Mouse (Mus musculus) testis, adult 2 months (tissue): ENCODE measurements around the gene Rad51b. TPM values are rescaled to one million over a fixed set of nuclear protein-coding genes. Genes with fewer than 3 reads are reported as not detected.

ENCODE experiments used
- H3K27ac ChIP-seq: fragments of 200-500 bp; 2 replicates; pipeline ENCODE4 v1.5.1; 2012; ENCODE audit warnings: low read depth, low read length; ENCODE audit not compliant: control insufficient read depth, insufficient read depth
- H3K27me3 ChIP-seq: fragments of 200-500 bp; 2 replicates; pipeline ENCODE4 v1.6.1; 2012; ENCODE audit warnings: mild to moderate bottlenecking, low read length, moderate library complexity; ENCODE audit not compliant: control insufficient read depth, insufficient read depth
- H3K36me3 ChIP-seq: fragments of 200-500 bp; 2 replicates; pipeline ENCODE4 v1.6.1; 2012; ENCODE audit warnings: mild to moderate bottlenecking, low read length; ENCODE audit not compliant: control insufficient read depth, insufficient read depth
- H3K4me1 ChIP-seq: fragments of 200-500 bp; 2 replicates; pipeline ENCODE4 v1.6.1; 2012; ENCODE audit warnings: low read length; ENCODE audit not compliant: control insufficient read depth, insufficient read depth
- H3K4me3 ChIP-seq: fragments of 200-500 bp; 2 replicates; pipeline ENCODE4 v1.5.1; 2012; ENCODE audit warnings: low read depth, mild to moderate bottlenecking, low read length, moderate library complexity, mixed read lengths; ENCODE audit not compliant: control insufficient read depth
- CTCF ChIP-seq: fragments of 200-500 bp; IDR thresholded peaks from 2 replicates; pipeline ENCODE4 v1.5.1; 2012; ENCODE audit warnings: low read depth, mild to moderate bottlenecking, inconsistent platforms, low read length, moderate library complexity; ENCODE audit not compliant: control insufficient read depth, insufficient read depth, insufficient replicate concordance
- POLR2A ChIP-seq: fragments of 200-500 bp; IDR thresholded peaks from 2 replicates; pipeline ENCODE4 v1.6.1; 2012; ENCODE audit warnings: low read depth, mild to moderate bottlenecking, inconsistent platforms, low read length, moderate library complexity; ENCODE audit not compliant: control insufficient read depth
- polyA plus RNA-seq: library from polyadenylated mRNA; depleted of rRNA; stranded (reverse); fragments of >200 nt; gene quantifications from 2 replicates; pipeline ENCODE4 v1.2.3, GENCODE M21; 2012

The Rad51b gene
- polyA plus RNA-seq, 1 experiment, result 2.7 TPM

- Histone ChIP-seq H3K4me1 (no peaks in the 10 kb centered on the region; the same call in 1 of the 2 replicates), H3K4me3 (no peak overlapping the region), H3K36me3 (no peaks in the 10 kb centered on the region), H3K27me3 (no peaks in the 10 kb centered on the region), H3K27ac (peak overlapping the region; percentile 56; the same call in 1 of the 2 replicates)
- TF ChIP-seq POLR2A (no peak), CTCF (no peak)
Observed at GRCm38 (mm10) chr12:79613061-79613788, 316.1 kb downstream of the Rad51b start.

GRCm38 (mm10) chr12:79613846-79614582 is 316.9 kb downstream of the Rad51b start:
- H3K27me3 ChIP-seq, result no peaks in the 10 kb centered on the region
- no peak for TF ChIP-seq POLR2A
- TF ChIP-seq CTCF, result no peak
- no peaks in the 10 kb centered on the region for H3K36me3 ChIP-seq
- no peak overlapping the region for H3K27ac ChIP-seq
- H3K4me3 ChIP-seq, result no peak overlapping the region
- H3K4me1 ChIP-seq, result no peaks in the 10 kb centered on the region; the same call in 1 of the 2 replicates

- Histone ChIP-seq H3K27ac (no peak overlapping the region), H3K4me3 (no peak overlapping the region), H3K27me3 (no peaks in the 10 kb centered on the region), H3K36me3 (no peaks in the 10 kb centered on the region), H3K4me1 (no peaks in the 10 kb centered on the region; the same call in 1 of the 2 replicates)
- TF ChIP-seq POLR2A (no peak), CTCF (no peak)
Observed at GRCm38 (mm10) chr12:79614583-79614953, 317.5 kb downstream of the Rad51b start.

GRCm38 (mm10) chr12:79615717-79616316 is 318.7 kb downstream of the Rad51b start:
- H3K27ac ChIP-seq, result no peak overlapping the region
- no peak for TF ChIP-seq POLR2A
- no peak for TF ChIP-seq CTCF
- no peaks in the 10 kb centered on the region for H3K36me3 ChIP-seq
- H3K27me3 ChIP-seq, result no peaks in the 10 kb centered on the region
- no peaks in the 10 kb centered on the region; the same call in 1 of the 2 replicates for H3K4me1 ChIP-seq
- H3K4me3 ChIP-seq, result no peak overlapping the region

- no peaks in the 10 kb centered on the region for H3K4me1 ChIP-seq
- H3K27ac ChIP-seq, result no peak overlapping the region
- no peaks in the 10 kb centered on the region for H3K27me3 ChIP-seq
- H3K36me3 ChIP-seq, result no peaks in the 10 kb centered on the region
- TF ChIP-seq POLR2A, result no peak
- TF ChIP-seq CTCF, result no peak
- no peak overlapping the region for H3K4me3 ChIP-seq
Observed at GRCm38 (mm10) chr12:79619009-79619408, 321.9 kb downstream of the Rad51b start.

GRCm38 (mm10) chr12:79620693-79621092 is 323.6 kb downstream of the Rad51b start:
- TF ChIP-seq CTCF (no peak), POLR2A (no peak)
- no peaks in the 10 kb centered on the region for H3K4me1 ChIP-seq
- no peak overlapping the region for H3K27ac ChIP-seq
- no peaks in the 10 kb centered on the region for H3K36me3 ChIP-seq
- no peaks in the 10 kb centered on the region for H3K27me3 ChIP-seq
- H3K4me3 ChIP-seq, result no peak overlapping the region

- no peak overlapping the region for H3K4me3 ChIP-seq
- no peaks in the 10 kb centered on the region for H3K4me1 ChIP-seq
- no peak overlapping the region for H3K27ac ChIP-seq
- H3K36me3 ChIP-seq, result no peaks in the 10 kb centered on the region
- TF ChIP-seq POLR2A (no peak), CTCF (no peak)
- no peaks in the 10 kb centered on the region for H3K27me3 ChIP-seq
Observed at GRCm38 (mm10) chr12:79623308-79623707, 326.2 kb downstream of the Rad51b start.
